Mouse (Mus musculus): ENCODE results near the gene Myh8. TPM values are rescaled to one million over a fixed set of nuclear protein-coding genes. Genes with fewer than 3 reads are reported as not detected.

The Myh8 gene
- 10 to 100 TPM in 1 of 2 experiments, 1 to 10 TPM in 1; 3.0 to 17.6 TPM for total RNA-seq (2021)

GRCm38 (mm10) chr11:67276601-67277174, at the start of gene Myh8:
Gene Myh8 (plus strand): TSS chr11:67277124.
- DNase-seq: peak; percentile 62

- DNase-seq: no peak
Measured at GRCm38 (mm10) chr11:67228731-67229130, 48.2 kb upstream of the Myh8 start.

- DNase-seq: no peak
Measured at GRCm38 (mm10) chr11:67229166-67229565, 47.8 kb upstream of the Myh8 start.

- no peak for DNase-seq
Measured at GRCm38 (mm10) chr11:67229946-67230345, 47.0 kb upstream of the Myh8 start.

GRCm38 (mm10) chr11:67235639-67236358, 41.1 kb upstream of the Myh8 start:
- DNase-seq: peak; percentile 57

GRCm38 (mm10) chr11:67236799-67237198, 40.1 kb upstream of the Myh8 start:
- no peak for DNase-seq

- no peak for DNase-seq
Measured at GRCm38 (mm10) chr11:67237481-67238079, 39.3 kb upstream of the Myh8 start, which contains the start of gene Myh4. Gene Myh4 (plus strand): TSS chr11:67238029.

- DNase-seq: no peak
Measured at GRCm38 (mm10) chr11:67241051-67241450, 35.9 kb upstream of the Myh8 start.

- DNase-seq: no peak
Measured at GRCm38 (mm10) chr11:67253691-67254090, 23.2 kb upstream of the Myh8 start.

- DNase-seq: no peak
Measured at GRCm38 (mm10) chr11:67257048-67257447, 19.9 kb upstream of the Myh8 start.

GRCm38 (mm10) chr11:67260956-67261355, 16.0 kb upstream of the Myh8 start:
- DNase-seq: no peak

- DNase-seq: no peak
Measured at GRCm38 (mm10) chr11:67293440-67293839, 16.5 kb downstream of the Myh8 start.

- DNase-seq: no peak
Measured at GRCm38 (mm10) chr11:67313733-67314452, 37.0 kb downstream of the Myh8 start.

- DNase-seq: no peak
Measured at GRCm38 (mm10) chr11:67321358-67321757, 44.4 kb downstream of the Myh8 start, which contains the start of gene Myh13. Gene Myh13 (plus strand): TSS chr11:67321658.

- DNase-seq: no peak
Measured at GRCm38 (mm10) chr11:67326536-67326935, 49.6 kb downstream of the Myh8 start.

- no peak for DNase-seq
Measured at GRCm38 (mm10) chr11:67344556-67344955, 67.6 kb downstream of the Myh8 start.

GRCm38 (mm10) chr11:67345186-67345855, 68.4 kb downstream of the Myh8 start:
- DNase-seq: no peak

GRCm38 (mm10) chr11:67345856-67346236, 68.9 kb downstream of the Myh8 start:
- DNase-seq: no peak

GRCm38 (mm10) chr11:67350153-67350768, 73.3 kb downstream of the Myh8 start:
- peak; percentile 85 for DNase-seq

- DNase-seq: no peak
Measured at GRCm38 (mm10) chr11:67353011-67353410, 76.1 kb downstream of the Myh8 start.

- no peak for DNase-seq
Measured at GRCm38 (mm10) chr11:67358031-67358430, 81.1 kb downstream of the Myh8 start.
